Mouse (Mus musculus) CD8-positive naive resting alpha-beta T cell, adult 2 months (primary cell): Measurements from ENCODE around the gene Cd4.

ENCODE experiments used
- DNase-seq, 2 experiments: peaks; one replicate each; pipeline ENCODE4 v3.0.0; 2022; ENCODE audit warnings: low read depth in 2 of 2, low spot score in 2 of 2

Cd4 gene

GRCm38 (mm10) chr6:124887986-124888385 is at the start of gene Cd4:
Gene Cd4 (minus strand): TSS chr6:124888221.
- DNase-seq, result no peak

GRCm38 (mm10) chr6:124937493-124937892 is 49.5 kb upstream of the Cd4 start:
- no peak for DNase-seq

GRCm38 (mm10) chr6:124936681-124937080 is 48.7 kb upstream of the Cd4 start:
- DNase-seq, result no peak

- no peak for DNase-seq
These were observed 46.6 kb upstream of the Cd4 start for GRCm38 (mm10) chr6:124934670-124935069.

- no peak for DNase-seq
These were observed 45.1 kb upstream of the Cd4 start for GRCm38 (mm10) chr6:124933127-124933526.

GRCm38 (mm10) chr6:124932314-124932695 is 44.3 kb upstream of the Cd4 start:
- no peak for DNase-seq

GRCm38 (mm10) chr6:124931525-124932313 is 43.7 kb upstream of the Cd4 start:
- DNase-seq, result peak; percentile 28 to 35

- peak; percentile 97 to 98 for DNase-seq
These were observed 42.9 kb upstream of the Cd4 start, which contains the start of gene Mlf2 for GRCm38 (mm10) chr6:124930754-124931524. Gene Mlf2 (plus strand): TSS chr6:124931386.

GRCm38 (mm10) chr6:124930231-124930630 is 42.2 kb upstream of the Cd4 start:
- DNase-seq, result no peak

- DNase-seq, result no peak
These were observed 37.9 kb upstream of the Cd4 start for GRCm38 (mm10) chr6:124925941-124926340.

GRCm38 (mm10) chr6:124925173-124925793 is 37.3 kb upstream of the Cd4 start:
- no peak for DNase-seq

- DNase-seq, result no peak
These were observed 33.5 kb upstream of the Cd4 start for GRCm38 (mm10) chr6:124921539-124921938.

- no peak for DNase-seq
These were observed 32.5 kb upstream of the Cd4 start for GRCm38 (mm10) chr6:124920318-124921085.

- DNase-seq, result no peak
These were observed 31.8 kb upstream of the Cd4 start, which contains the start of gene Ptms for GRCm38 (mm10) chr6:124919695-124920317. Gene Ptms (minus strand): TSS chr6:124920103.

- DNase-seq, result no peak
These were observed 31.0 kb upstream of the Cd4 start for GRCm38 (mm10) chr6:124918890-124919627.

- no peak for DNase-seq
These were observed 30.3 kb upstream of the Cd4 start for GRCm38 (mm10) chr6:124918331-124918690.

GRCm38 (mm10) chr6:124917518-124918330 is 29.7 kb upstream of the Cd4 start:
- no peak for DNase-seq

GRCm38 (mm10) chr6:124916695-124917517 is 28.9 kb upstream of the Cd4 start:
- DNase-seq, result peak; percentile 81 to 82
